Mouse (Mus musculus): ENCODE measurements around the gene Card11.
A peak's percentile ranks its signal among the peaks of the same experiment; 100 is the strongest.

The Card11 gene

GRCm38 (mm10) chr5:140900866-140901265 lies 99.5 kb downstream of the Card11 start:
- no peak for DNase-seq

- DNase-seq, result no peak
Measured at GRCm38 (mm10) chr5:140891080-140891479, 109.3 kb downstream of the Card11 start.

- peak; percentile 34 for DNase-seq
Measured at GRCm38 (mm10) chr5:140890050-140890449, 110.3 kb downstream of the Card11 start.

- no peak for DNase-seq
Measured at GRCm38 (mm10) chr5:140889539-140889938, 110.8 kb downstream of the Card11 start.

GRCm38 (mm10) chr5:140887871-140888270 lies 112.5 kb downstream of the Card11 start:
- DNase-seq, result no peak

- DNase-seq, result peak; percentile 51
Measured at GRCm38 (mm10) chr5:140884966-140885365, 115.4 kb downstream of the Card11 start.

- no peak for DNase-seq
Measured at GRCm38 (mm10) chr5:140882391-140882790, 118.0 kb downstream of the Card11 start.

GRCm38 (mm10) chr5:140880151-140880550 lies 120.2 kb downstream of the Card11 start:
- no peak for DNase-seq

- no peak for DNase-seq
Measured at GRCm38 (mm10) chr5:140878644-140879043, 121.7 kb downstream of the Card11 start.

GRCm38 (mm10) chr5:140873736-140874307 lies 126.6 kb downstream of the Card11 start:
- DNase-seq, result no peak

- DNase-seq, result no peak
Measured at GRCm38 (mm10) chr5:140873039-140873551, 127.3 kb downstream of the Card11 start.

- DNase-seq, result no peak
Measured at GRCm38 (mm10) chr5:140872532-140873038, 127.8 kb downstream of the Card11 start.

GRCm38 (mm10) chr5:140871241-140871640 lies 129.1 kb downstream of the Card11 start:
- no peak for DNase-seq

- DNase-seq, result peak; percentile 63
Measured at GRCm38 (mm10) chr5:140869034-140869433, 131.3 kb downstream of the Card11 start.

- DNase-seq, result no peak
Measured at GRCm38 (mm10) chr5:140859730-140860129, 140.7 kb downstream of the Card11 start.

- DNase-seq, result no peak
Measured at GRCm38 (mm10) chr5:140858335-140858734, 142.0 kb downstream of the Card11 start.

- peak; percentile 60 for DNase-seq
Measured at GRCm38 (mm10) chr5:140857432-140858154, 142.8 kb downstream of the Card11 start.

- DNase-seq, result no peak
Measured at GRCm38 (mm10) chr5:140855909-140856530, 144.4 kb downstream of the Card11 start.

- no peak for DNase-seq
Measured at GRCm38 (mm10) chr5:140854700-140855099, 145.7 kb downstream of the Card11 start.

- no peak for DNase-seq
Measured at GRCm38 (mm10) chr5:140853723-140854122, 146.7 kb downstream of the Card11 start.

- no peak for DNase-seq
Measured at GRCm38 (mm10) chr5:140852435-140852996, 147.9 kb downstream of the Card11 start.

GRCm38 (mm10) chr5:140847300-140847729 lies 153.1 kb downstream of the Card11 start:
- DNase-seq, result peak; percentile 42

GRCm38 (mm10) chr5:140841942-140842341 lies 158.4 kb downstream of the Card11 start:
- peak; percentile 60 for DNase-seq

Measured in layer of hippocampus, adult 9-11 months (tissue).